Mouse (Mus musculus): ENCODE results near the gene Ndufab1.
A peak's percentile ranks its signal among the peaks of the same experiment; 100 is the strongest.

DNA sequence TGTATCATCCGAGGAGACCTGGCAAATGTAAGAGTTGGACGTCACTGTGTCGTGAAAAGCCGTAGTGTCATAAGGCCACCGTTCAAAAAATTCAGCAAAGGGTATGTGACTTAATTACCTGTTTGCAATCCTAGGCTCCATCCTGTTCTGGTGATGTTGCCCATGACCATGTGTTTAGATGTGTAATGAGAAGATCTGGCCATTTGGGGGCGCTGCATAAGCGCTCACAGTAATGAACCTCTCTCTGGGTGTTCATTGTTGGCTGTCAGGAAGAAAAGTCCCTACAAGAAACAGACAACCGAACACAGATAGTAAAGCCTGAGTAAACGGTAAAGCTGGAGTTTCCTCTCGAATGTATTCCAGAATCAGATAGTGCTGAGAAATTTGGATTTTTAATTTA lies 33.4 kb upstream of the Ndufab1 start:
- TF ChIP-seq CTCF (IDR thresholded peaks at IDR 0.05; ENCODE audit: low read depth): peak; percentile 68
- TF ChIP-seq EP300 (optimal IDR thresholded peaks at IDR 0.05): no peak

Data from stomach, postnatal 0 days (tissue).